Mouse (Mus musculus) testis, postnatal 10 days (tissue): ENCODE results near the gene Zfp185.

Experiments
- DNase-seq: peaks from one replicate; pipeline ENCODE4 v3.0.0; 2021; ENCODE audit warnings: low spot score

Gene Zfp185

DNA sequence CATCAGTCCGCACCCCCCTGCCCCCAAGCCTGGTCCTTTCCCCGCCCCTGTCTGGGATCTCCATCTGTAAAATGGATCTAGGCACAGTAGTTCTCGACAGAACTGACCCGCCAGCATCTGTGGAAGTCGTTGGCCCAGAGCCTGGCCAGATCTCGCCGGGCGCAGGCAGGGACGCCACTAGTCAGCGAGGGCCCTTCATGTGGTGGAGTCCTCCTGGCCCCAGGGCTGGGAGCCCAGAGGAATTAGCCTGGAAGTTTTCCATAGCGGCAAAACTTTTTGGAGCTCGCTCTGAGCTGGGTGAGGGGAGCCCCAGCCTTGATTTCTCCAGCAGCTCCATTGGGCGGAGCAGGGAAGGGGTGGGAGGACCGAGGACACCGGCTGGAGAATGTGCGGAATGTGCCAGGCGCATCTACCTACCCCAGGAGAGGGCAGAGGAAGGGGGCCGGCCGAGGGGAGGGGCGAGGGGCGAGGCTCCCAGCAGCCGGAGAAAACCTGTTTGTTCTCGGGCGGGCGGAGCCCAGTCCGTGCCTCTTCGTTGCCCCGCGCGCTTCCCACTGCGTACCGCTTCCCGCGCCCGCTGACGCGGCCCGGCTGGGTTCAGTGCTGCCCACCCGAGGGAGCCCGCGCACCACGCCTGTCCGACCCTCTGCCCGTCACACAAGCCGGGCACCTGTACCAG, at the start of gene Zfp185:
TSS of gene Zfp185 (plus strand) at position 499 of the 679 bp plus-strand sequence.
- DNase-seq = peak; percentile 71

DNA sequence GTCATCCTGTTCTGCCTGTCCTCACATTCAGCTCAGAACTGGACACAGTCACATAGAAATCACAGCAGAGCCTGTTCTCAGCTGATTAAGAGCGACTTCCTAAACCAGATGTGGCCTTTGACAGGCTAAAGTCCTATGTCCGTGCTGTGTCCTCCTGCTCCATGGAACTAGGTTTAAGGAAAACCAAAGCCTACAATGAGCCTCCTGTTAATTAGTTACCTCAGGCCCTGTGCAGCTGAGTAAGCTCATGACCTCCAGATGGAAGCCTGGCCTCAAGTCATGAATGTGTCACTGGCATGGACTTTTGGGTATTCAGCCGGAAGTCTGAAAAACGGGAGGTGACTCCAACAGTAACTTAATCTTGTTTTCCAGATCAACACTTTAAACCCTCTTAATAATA, 33.7 kb upstream of the Zfp185 start:
- DNase-seq = no peak

- no peak for DNase-seq
Measured at GRCm38 (mm10) chrX:72956486-72956885, 30.7 kb upstream of the Zfp185 start.

GRCm38 (mm10) chrX:72960431-72960830, 26.7 kb upstream of the Zfp185 start:
- peak; percentile 40 for DNase-seq

GRCm38 (mm10) chrX:72961511-72961910, 25.6 kb upstream of the Zfp185 start:
- DNase-seq = no peak

DNA sequence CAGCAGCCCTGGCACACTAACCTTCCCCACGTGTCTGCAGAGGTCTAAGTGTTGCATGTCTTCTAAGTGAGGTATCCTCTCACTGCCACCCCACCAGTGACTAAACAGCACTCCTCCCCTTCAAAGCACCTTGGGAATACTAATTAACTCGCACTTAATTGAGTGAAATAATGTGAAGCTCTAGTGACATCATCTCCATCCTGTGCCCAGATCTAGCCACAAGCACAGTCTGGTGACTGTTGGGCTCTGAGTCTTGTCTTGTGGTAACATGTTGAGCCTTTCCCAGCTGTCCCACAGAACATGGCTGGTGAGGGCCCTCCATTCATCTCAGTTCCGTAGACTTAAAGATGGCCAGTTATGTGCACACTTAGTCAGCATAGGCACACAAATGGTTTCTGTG, 24.4 kb upstream of the Zfp185 start:
- no peak for DNase-seq

- DNase-seq = no peak
Measured at GRCm38 (mm10) chrX:72982831-72983230, 4.3 kb upstream of the Zfp185 start.

DNA sequence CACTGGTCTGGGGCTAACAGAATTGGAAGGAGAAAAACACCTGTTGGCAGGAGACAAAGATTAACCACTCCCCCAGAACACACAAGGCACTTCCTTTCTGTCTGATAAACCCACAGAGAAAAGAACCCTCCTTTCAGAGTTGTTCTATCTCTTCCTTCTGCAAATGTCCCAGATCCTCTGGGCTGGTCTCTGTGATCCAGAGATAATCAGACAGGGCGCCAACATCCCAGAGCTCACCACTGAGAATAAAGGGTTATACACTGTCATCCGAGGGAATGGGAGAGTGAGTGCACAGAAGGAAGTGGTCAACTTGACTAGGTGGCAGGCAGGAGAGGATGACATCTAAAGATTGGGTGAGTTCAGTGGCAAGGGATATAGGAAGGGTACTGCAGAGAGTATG, 1.5 kb upstream of the Zfp185 start:
- no peak for DNase-seq

DNA sequence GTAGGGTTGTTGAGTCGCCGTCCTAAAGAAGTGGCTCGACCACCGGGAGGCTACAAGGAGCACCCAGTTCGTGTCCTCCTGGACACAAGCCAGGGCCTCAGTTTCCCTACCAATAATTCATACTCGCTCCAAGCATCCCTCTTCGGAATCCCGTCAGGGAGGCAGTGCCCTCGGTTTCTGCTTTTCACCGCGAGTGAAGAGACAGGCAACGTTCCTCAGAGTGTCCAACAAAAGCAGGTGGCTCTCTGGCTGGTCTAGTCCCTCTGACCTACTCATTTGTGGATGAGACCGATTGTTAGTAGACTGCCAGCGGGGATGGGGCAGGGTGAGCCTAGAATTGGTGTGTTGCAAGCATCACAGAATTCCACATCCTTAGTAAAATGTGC, 374 bp downstream of the Zfp185 start:
- no peak for DNase-seq

- DNase-seq = no peak
Measured at GRCm38 (mm10) chrX:72988431-72988830, 1.3 kb downstream of the Zfp185 start.

- no peak for DNase-seq
Measured at GRCm38 (mm10) chrX:72990581-72990980, 3.4 kb downstream of the Zfp185 start.

- no peak for DNase-seq
Measured at GRCm38 (mm10) chrX:72992291-72992919, 5.3 kb downstream of the Zfp185 start.

- DNase-seq = no peak
Measured at GRCm38 (mm10) chrX:72995542-72995941, 8.4 kb downstream of the Zfp185 start.

DNA sequence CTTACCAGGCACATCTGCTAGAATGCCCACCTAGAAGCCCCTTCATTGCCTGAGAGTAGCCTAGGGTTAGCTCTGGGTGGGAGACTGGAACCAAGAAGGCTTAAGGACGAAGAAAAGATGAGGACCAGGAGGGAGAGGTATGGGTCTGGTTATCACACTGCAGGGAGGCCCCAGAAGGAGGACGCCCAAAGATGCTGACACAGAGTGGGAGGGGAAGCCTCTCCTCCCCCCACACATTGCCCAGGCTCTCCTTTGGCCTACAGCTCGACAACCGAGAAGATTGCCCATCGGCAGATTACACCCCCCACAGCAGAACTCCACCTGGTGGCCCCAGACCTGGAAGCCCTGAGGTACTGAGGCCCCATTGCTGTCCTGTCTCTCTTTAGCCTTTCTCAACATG, 16.0 kb downstream of the Zfp185 start:
- DNase-seq = no peak

GRCm38 (mm10) chrX:73005678-73006077, 18.5 kb downstream of the Zfp185 start:
- no peak for DNase-seq

DNA sequence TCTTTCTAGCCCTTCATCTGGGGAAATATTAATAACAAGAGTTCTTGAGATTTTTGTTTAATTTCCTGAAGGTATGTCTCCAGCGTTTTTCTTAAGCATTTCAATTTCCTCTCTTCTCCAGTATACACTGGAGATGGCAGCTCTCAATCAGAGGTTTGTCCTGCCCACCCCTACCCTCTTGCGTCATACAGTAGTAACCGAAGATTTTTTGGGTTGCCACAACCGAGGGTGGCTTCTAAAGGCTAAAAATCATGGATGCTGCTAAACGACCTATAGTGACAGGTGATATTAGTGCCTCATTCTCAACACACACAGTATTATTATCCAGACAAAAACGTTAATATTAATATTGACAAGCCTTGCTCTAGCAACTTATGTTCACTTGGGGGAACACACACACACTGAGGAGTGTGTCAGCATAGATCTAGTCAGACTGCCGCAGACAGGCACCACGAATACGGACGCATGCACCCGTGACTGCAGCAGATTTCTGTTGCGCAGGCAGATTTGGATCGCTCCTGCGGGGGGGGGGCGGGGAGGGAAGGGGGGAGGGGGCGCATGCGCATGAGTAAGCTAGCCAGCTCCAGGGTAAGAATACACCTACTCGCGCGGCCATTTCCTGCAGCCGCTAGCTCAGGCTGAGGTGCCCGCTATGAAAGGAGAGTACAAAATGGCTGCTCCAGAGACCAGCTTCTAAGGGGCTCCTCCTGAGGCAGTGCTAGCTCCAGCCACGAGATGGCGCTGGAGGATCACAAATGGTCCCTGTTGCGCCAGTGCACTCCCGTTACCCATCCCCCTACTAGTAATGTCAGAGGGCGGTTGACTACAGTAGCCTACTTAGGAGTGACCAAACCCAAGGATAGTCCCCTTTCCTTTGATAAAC, 20.7 kb downstream of the Zfp185 start:
- DNase-seq = peak; percentile 91

DNA sequence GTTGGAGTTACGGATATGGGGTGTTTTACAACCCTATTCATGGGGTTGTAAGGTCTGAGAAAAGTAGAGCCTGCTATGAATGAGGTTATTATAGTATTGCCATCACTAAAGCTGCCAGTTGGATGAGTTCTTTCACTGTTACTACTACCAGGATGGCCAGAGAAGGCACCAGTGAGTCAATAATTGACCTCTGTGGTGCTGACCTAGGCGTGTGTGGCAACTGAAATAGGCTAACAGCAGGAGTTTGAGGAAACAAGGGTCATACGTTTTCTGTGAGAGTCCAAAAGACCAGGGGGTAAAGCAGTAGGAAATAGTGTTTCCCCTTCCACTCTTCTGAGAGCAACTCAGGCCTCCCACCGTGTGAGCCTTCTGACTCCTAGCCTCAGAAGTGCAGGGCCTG, 25.7 kb downstream of the Zfp185 start:
- no peak for DNase-seq

- no peak for DNase-seq
Measured at GRCm38 (mm10) chrX:73037003-73037402, 49.9 kb downstream of the Zfp185 start, which contains the start of gene Pnma5. Gene Pnma5 (minus strand): TSS chrX:73037103.

DNA sequence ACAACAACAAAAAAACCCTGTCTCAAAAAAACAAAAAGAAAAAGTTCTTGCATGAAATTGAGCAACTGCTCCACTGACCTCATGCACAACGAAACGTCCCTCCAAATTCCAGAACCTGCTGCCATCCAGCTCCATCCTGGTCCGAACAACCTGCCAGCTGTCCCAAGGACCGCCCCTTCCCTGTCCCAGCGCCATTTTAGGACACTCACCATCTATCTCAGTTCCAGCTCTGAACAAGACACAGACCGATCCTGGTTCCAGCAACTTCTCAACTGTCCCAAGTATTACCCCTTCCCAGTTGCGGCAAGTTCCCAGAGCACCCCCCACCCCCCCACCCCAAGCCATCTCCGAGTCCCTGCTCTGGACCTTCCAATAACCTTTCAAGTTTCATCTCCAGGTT, 51.7 kb downstream of the Zfp185 start:
- DNase-seq = no peak

DNA sequence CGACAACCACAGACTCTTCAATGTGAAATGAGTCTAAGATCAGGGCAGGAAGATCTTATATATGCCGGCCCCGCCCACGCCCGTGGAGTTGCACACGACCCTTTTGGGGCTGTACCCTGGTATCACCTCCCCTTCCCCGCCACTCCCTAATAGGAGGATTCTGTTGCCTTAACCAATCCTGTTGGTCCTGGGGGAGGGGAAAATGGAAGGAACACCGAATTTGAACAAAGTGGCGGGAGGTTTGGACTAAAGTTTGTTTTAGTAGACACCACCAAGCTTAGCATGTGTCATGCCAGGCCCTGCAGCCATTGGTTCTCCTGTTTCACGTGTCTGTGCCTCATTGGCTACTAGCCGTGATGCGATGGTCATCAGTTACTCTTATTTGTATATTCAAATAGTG, 52.5 kb downstream of the Zfp185 start:
- DNase-seq = peak; percentile 40

DNA sequence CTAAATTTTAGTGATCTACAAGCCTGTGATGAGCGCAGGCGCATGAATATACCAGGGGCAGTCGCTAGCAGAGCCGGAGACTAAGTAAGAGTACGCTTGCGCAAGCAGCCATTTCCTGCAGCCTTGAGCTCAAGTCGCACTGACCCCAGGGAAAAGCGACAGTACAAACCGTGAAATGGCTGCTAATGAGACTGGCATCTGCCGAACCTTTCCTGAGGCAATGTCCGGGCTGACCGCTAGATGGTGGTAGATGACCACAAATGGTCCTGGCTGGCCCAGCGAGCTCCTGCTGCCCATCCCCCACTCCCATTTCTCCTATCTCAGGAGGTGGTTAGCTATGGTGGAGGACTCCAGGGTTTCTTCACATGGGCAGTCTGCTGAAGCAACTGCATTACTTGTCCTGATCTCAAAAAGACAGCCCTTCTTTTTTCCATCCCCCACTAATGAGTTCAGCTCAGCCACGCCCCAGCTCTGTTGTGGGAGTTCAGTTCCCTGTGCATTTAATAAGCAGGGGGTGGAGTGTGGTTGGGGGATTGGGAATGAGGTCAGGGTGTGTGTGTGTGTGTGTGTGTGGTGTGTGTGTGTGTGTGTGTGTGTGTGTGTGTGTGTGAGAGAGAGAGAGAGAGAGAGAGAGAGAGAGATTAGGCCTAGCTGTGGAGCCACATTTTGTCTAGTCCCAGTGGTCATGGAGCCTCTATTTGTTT, 66.9 kb downstream of the Zfp185 start:
- peak; percentile 94 for DNase-seq

GRCm38 (mm10) chrX:73061528-73061927, 74.4 kb downstream of the Zfp185 start:
- DNase-seq = no peak
